ENCODE assay signal across 8 mouse cellular contexts in genomic region chr4:48407350-48408039, GRCm38 (mm10).
DNase-seq lines count a peak whose midpoint lies in the region; TF ChIP-seq lines count a peak whose summit lies in the region.

No protein-coding gene starts in this region.

- WGBS in midbrain, embryonic 10.5 days, result 41% methylated on average over 18 of the region's 18 CpGs

- peak; percentile 85 for TF ChIP-seq CTCF in gastrocnemius, adult 2 months (IDR thresholded peaks at IDR 0.05)

- peak; percentile 25 for DNase-seq in cerebellum, adult 11 months
- DNase-seq in cerebellum, adult 11-12 months, result no peak
- peak; percentile 42 for DNase-seq in cerebellum, adult 9-10 months
- peak; percentile 43 for DNase-seq in gastrocnemius, adult 2 months
- DNase-seq in hindlimb bud, embryonic 11.5 days (ENCODE audit: extremely low spot score, low read depth, low spot score), result peak; percentile 18
- peak; percentile 61 to 64 for DNase-seq in left cerebral cortex, postnatal 36 days (ENCODE audit: low spot score in 2 of 2)
- DNase-seq in midbrain, embryonic 10.5 days (ENCODE audit: low spot score), result peak; percentile 68
- peak; percentile 19 to 59 for DNase-seq in spleen, adult 18-20 months

- H3K9me3 ChIP-seq in midbrain, embryonic 10.5 days (replicated peaks), result no peaks in the 10 kb centered on the region

- intact Hi-C loops in gastrocnemius, adult 2 months (cut with DNase I), result no loop called here
- intact Hi-C loops in left cerebral cortex, postnatal 36 days (cut with DNase I), result no loop called here

- no peak overlapping the region for H3K27ac ChIP-seq in gastrocnemius, adult 2 months
- H3K27ac ChIP-seq in midbrain, embryonic 10.5 days (replicated peaks), result no peak overlapping the region

- no peaks in the 10 kb centered on the region for H3K4me1 ChIP-seq in midbrain, embryonic 10.5 days

- no peaks in the 10 kb centered on the region for H3K36me3 ChIP-seq in midbrain, embryonic 10.5 days

- H3K27me3 ChIP-seq in midbrain, embryonic 10.5 days (ENCODE audit: low read depth, poor library complexity, severe bottlenecking), result no peaks in the 10 kb centered on the region

- no peak overlapping the region for H3K4me3 ChIP-seq in gastrocnemius, adult 2 months
- no peak overlapping the region for H3K4me3 ChIP-seq in midbrain, embryonic 10.5 days
